Mouse (Mus musculus) olfactory bulb, adult 2 months (tissue): ENCODE results near the gene Galnt10. TPM values are rescaled to one million over a fixed set of nuclear protein-coding genes. Genes with fewer than 3 reads are reported as not detected.
A peak's percentile ranks its signal among the peaks of the same experiment; 100 is the strongest.

ENCODE experiments used
- H3K27ac ChIP-seq: fragments of 200-500 bp; 2 replicates; pipeline ENCODE4 v1.5.1; 2012; ENCODE audit warnings: low read depth, low read length; ENCODE audit not compliant: insufficient read depth
- H3K4me1 ChIP-seq: fragments of 200-500 bp; 2 replicates; pipeline ENCODE4 v1.6.1; 2012; ENCODE audit warnings: low read length; ENCODE audit not compliant: control insufficient read depth, insufficient read depth
- H3K4me3 ChIP-seq: fragments of 200-500 bp; 2 replicates; pipeline ENCODE4 v1.5.1; 2012; ENCODE audit warnings: mild to moderate bottlenecking, low read depth, low read length, moderate library complexity; ENCODE audit not compliant: insufficient read depth
- CTCF ChIP-seq: fragments of 200-500 bp; IDR thresholded peaks from 2 replicates; pipeline ENCODE4 v1.5.1; 2012; ENCODE audit warnings: low read depth, mild to moderate bottlenecking, low read length, moderate library complexity; ENCODE audit not compliant: insufficient read depth
- POLR2A ChIP-seq: fragments of 200-500 bp; IDR thresholded peaks from 2 replicates; pipeline ENCODE4 v1.6.1; 2012; ENCODE audit warnings: mild to moderate bottlenecking, low read depth, low read length, moderate library complexity; ENCODE audit not compliant: insufficient read depth
- WGBS: fragments of 180-500 bp; shearing (Covaris S2); methylation state at CpG from one replicate; pipeline ENCODE4 v1.1.7; 2018; 5-methylcytosine and 5-hydroxymethylcytosine counted together
- polyA plus RNA-seq: library from polyadenylated mRNA; stranded (reverse); fragments of >200 nt; gene quantifications from 2 replicates; pipeline ENCODE4 v1.2.4, GENCODE M21; 2012; ENCODE audit warnings: low replicate concordance; ENCODE audit not compliant: missing spikeins, insufficient read depth, insufficient read length

Galnt10 gene
- polyA plus RNA-seq, 1 experiment, result not detected

GRCm38 (mm10) chr11:57661492-57662229 is 16.4 kb downstream of the Galnt10 start:
- peaks cover 16% of the 10 kb centered on the region; the same call in 1 of the 2 replicates for H3K4me1 ChIP-seq
- 92% methylated on average over 19 of the region's 19 CpGs for WGBS
- TF ChIP-seq CTCF (no peak), POLR2A (no peak)
- H3K27ac ChIP-seq, result no peak overlapping the region
- no peak overlapping the region for H3K4me3 ChIP-seq

- no peak overlapping the region for H3K27ac ChIP-seq
- H3K4me1 ChIP-seq, result peaks cover 16% of the 10 kb centered on the region; the same call in 1 of the 2 replicates
- TF ChIP-seq POLR2A (no peak), CTCF (no peak)
- H3K4me3 ChIP-seq, result no peak overlapping the region
- WGBS, result 81% methylated on average over 4 of the region's 4 CpGs
These were observed 17.0 kb downstream of the Galnt10 start for GRCm38 (mm10) chr11:57662231-57662630.

- Histone ChIP-seq H3K4me3 (no peak overlapping the region), H3K27ac (no peak overlapping the region), H3K4me1 (peaks cover 17% of the 10 kb centered on the region; the same call in 1 of the 2 replicates)
- WGBS, result 87% methylated on average over 12 of the region's 12 CpGs
- TF ChIP-seq CTCF (no peak), POLR2A (no peak)
These were observed 18.0 kb downstream of the Galnt10 start for GRCm38 (mm10) chr11:57663271-57663670.

- WGBS, result 87% methylated on average over 5 of the region's 5 CpGs
- no peak overlapping the region for H3K27ac ChIP-seq
These were observed 19.5 kb downstream of the Galnt10 start for GRCm38 (mm10) chr11:57664741-57665140.

GRCm38 (mm10) chr11:57668271-57668670 is 23.0 kb downstream of the Galnt10 start:
- H3K4me3 ChIP-seq, result no peak overlapping the region
- H3K4me1 ChIP-seq, result peaks cover 21% of the 10 kb centered on the region
- WGBS, result 96% methylated on average over 8 of the region's 8 CpGs
- no peak overlapping the region for H3K27ac ChIP-seq
- TF ChIP-seq CTCF (no peak), POLR2A (no peak)

More at GRCm38 (mm10) chr11:57664741-57665140, 19.5 kb downstream of the Galnt10 start:
- Histone ChIP-seq H3K4me3 (no peak overlapping the region), H3K4me1 (peaks cover 15% of the 10 kb centered on the region; the same call in 1 of the 2 replicates)
- no peak for TF ChIP-seq POLR2A
- no peak for TF ChIP-seq CTCF

GRCm38 (mm10) chr11:57669522-57669921 is 24.3 kb downstream of the Galnt10 start:
- no peak overlapping the region for H3K4me3 ChIP-seq
- no peak overlapping the region for H3K27ac ChIP-seq
- WGBS, result 86% methylated on average over 6 of the region's 6 CpGs
- no peak for TF ChIP-seq CTCF
- no peak for TF ChIP-seq POLR2A
- peaks cover 28% of the 10 kb centered on the region for H3K4me1 ChIP-seq

- Histone ChIP-seq H3K27ac (no peak overlapping the region), H3K4me3 (no peak overlapping the region), H3K4me1 (peaks cover 37% of the 10 kb centered on the region)
- TF ChIP-seq CTCF (no peak), POLR2A (no peak)
- 34% methylated on average over 5 of the region's 5 CpGs for WGBS
These were observed 26.0 kb downstream of the Galnt10 start for GRCm38 (mm10) chr11:57671120-57671697.

GRCm38 (mm10) chr11:57671797-57672196 is 26.6 kb downstream of the Galnt10 start:
- Histone ChIP-seq H3K27ac (no peak overlapping the region), H3K4me1 (peaks cover 37% of the 10 kb centered on the region), H3K4me3 (no peak overlapping the region)
- no peak for TF ChIP-seq POLR2A
- WGBS, result 84% methylated on average over 10 of the region's 10 CpGs

- TF ChIP-seq CTCF (no peak), POLR2A (no peak)
- Histone ChIP-seq H3K4me3 (no peak overlapping the region), H3K27ac (peak overlapping the region; percentile 68), H3K4me1 (peaks cover 35% of the 10 kb centered on the region)
- 84% methylated on average over 9 of the region's 9 CpGs for WGBS
These were observed 27.8 kb downstream of the Galnt10 start for GRCm38 (mm10) chr11:57672995-57673394.
